Mouse (Mus musculus) limb, embryonic 10.5 days (tissue): ENCODE data around the gene Plekha6. TPM values are rescaled to one million over a fixed set of nuclear protein-coding genes. Genes with fewer than 3 reads are reported as not detected.

ENCODE experiments used
- DNase-seq: peaks from one replicate; pipeline ENCODE4 v3.0.0-alpha.2; 2017; ENCODE audit warnings: low spot score
- H3K27ac ChIP-seq: fragments of 300-500 bp; sonication (generic); 2 replicates; pipeline ENCODE4 v1.5.1; 2016; ENCODE audit warnings: mild to moderate bottlenecking
- H3K27me3 ChIP-seq: fragments of 300-500 bp; sonication (generic); 2 replicates; pipeline ENCODE4 v1.6.1; 2016; ENCODE audit warnings: low read depth, mild to moderate bottlenecking; ENCODE audit not compliant: poor library complexity, severe bottlenecking
- H3K36me3 ChIP-seq: fragments of 300-500 bp; sonication (generic); 2 replicates; pipeline ENCODE4 v1.6.1; 2016; ENCODE audit warnings: mild to moderate bottlenecking, moderate library complexity
- H3K4me1 ChIP-seq: fragments of 300-500 bp; sonication (generic); 2 replicates; pipeline ENCODE4 v1.6.1; 2016
- H3K4me3 ChIP-seq: fragments of 300-500 bp; sonication (generic); 2 replicates; pipeline ENCODE4 v1.5.1; 2016; ENCODE audit warnings: mild to moderate bottlenecking, moderate library complexity
- H3K9me3 ChIP-seq: fragments of 300-500 bp; sonication (generic); replicated peaks from 2 replicates; pipeline ENCODE4 v1.6.1; 2016; ENCODE audit warnings: mild to moderate bottlenecking
- WGBS: fragments of 180-500 bp; shearing (Covaris S2); methylation state at CpG from one replicate; pipeline ENCODE4 v1.1.7; 2016; 5-methylcytosine and 5-hydroxymethylcytosine counted together
- polyA plus RNA-seq: library from polyadenylated mRNA; unstranded; fragments of >200 nt; fragmentation: Nextera tagmentation; extraction: Ambion mirVana; gene quantifications from 2 replicates; pipeline ENCODE4 v1.2.1, GENCODE M21; 2016

The Plekha6 gene
- polyA plus RNA-seq, 1 experiment from 2014 or later = 1.4 TPM

- no peak overlapping the region for H3K4me3 ChIP-seq
- WGBS = 91% methylated on average over 4 of the region's 4 CpGs
- no peaks in the 10 kb centered on the region for H3K9me3 ChIP-seq
- no peaks in the 10 kb centered on the region for H3K4me1 ChIP-seq
- H3K36me3 ChIP-seq = no peaks in the 10 kb centered on the region
- no peak overlapping the region for H3K27ac ChIP-seq
- H3K27me3 ChIP-seq = 0 out of 2 replicates have a peak, but pooled peaks cover 5% of the 10 kb centered on the region
- no peak for DNase-seq
These were observed 123.0 kb downstream of the Plekha6 start for GRCm38 (mm10) chr1:133287051-133287450.

GRCm38 (mm10) chr1:133287880-133288279, 123.9 kb downstream of the Plekha6 start:
- no peaks in the 10 kb centered on the region for H3K4me1 ChIP-seq
- no peaks in the 10 kb centered on the region for H3K36me3 ChIP-seq
- no peaks in the 10 kb centered on the region for H3K9me3 ChIP-seq
- no peaks in the 10 kb centered on the region for H3K27me3 ChIP-seq
- WGBS = 91% methylated on average over 12 of the region's 12 CpGs
- no peak for DNase-seq
- no peak overlapping the region for H3K4me3 ChIP-seq
- no peak overlapping the region for H3K27ac ChIP-seq

- Histone ChIP-seq H3K4me1 (peaks cover 12% of the 10 kb centered on the region), H3K36me3 (no peaks in the 10 kb centered on the region), H3K4me3 (no peak overlapping the region), H3K27me3 (peaks cover 19% of the 10 kb centered on the region), H3K27ac (no peak overlapping the region), H3K9me3 (no peaks in the 10 kb centered on the region)
- 91% methylated on average over 6 of the region's 6 CpGs for WGBS
- DNase-seq = no peak
These were observed 127.9 kb downstream of the Plekha6 start for GRCm38 (mm10) chr1:133291888-133292287.

GRCm38 (mm10) chr1:133292608-133293007, 128.6 kb downstream of the Plekha6 start:
- H3K27ac ChIP-seq = no peak overlapping the region
- no peaks in the 10 kb centered on the region for H3K9me3 ChIP-seq
- no peaks in the 10 kb centered on the region for H3K36me3 ChIP-seq
- no peak overlapping the region for H3K4me3 ChIP-seq
- H3K4me1 ChIP-seq = peaks cover 12% of the 10 kb centered on the region
- no peak for DNase-seq
- peaks cover 24% of the 10 kb centered on the region for H3K27me3 ChIP-seq

DNA sequence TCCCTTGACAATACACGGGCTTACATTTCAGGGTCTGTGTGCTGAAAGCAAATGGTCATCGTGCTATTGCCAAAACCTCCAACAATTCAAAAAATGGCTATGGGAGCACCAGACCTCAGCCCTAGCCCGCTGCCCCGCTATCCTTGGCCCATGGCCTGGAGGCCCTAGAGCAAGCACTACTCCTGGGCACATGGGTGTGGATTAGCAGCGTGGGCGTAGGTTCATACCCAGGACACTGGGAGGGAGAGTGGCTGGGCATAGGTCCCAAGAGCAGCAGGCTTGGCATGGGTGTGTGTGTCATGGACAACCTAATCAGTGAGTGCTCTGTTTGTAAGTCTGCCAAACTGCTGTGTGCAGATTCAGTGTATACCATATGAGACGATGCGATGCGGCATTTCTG, 132.4 kb downstream of the Plekha6 start:
- H3K36me3 ChIP-seq = no peaks in the 10 kb centered on the region
- DNase-seq = no peak
- H3K4me3 ChIP-seq = no peak overlapping the region
- peaks cover 62% of the 10 kb centered on the region for H3K27me3 ChIP-seq
- H3K9me3 ChIP-seq = no peaks in the 10 kb centered on the region
- WGBS = 91% methylated on average over 9 of the region's 9 CpGs
- no peak overlapping the region for H3K27ac ChIP-seq
- H3K4me1 ChIP-seq = peaks cover 28% of the 10 kb centered on the region

DNA sequence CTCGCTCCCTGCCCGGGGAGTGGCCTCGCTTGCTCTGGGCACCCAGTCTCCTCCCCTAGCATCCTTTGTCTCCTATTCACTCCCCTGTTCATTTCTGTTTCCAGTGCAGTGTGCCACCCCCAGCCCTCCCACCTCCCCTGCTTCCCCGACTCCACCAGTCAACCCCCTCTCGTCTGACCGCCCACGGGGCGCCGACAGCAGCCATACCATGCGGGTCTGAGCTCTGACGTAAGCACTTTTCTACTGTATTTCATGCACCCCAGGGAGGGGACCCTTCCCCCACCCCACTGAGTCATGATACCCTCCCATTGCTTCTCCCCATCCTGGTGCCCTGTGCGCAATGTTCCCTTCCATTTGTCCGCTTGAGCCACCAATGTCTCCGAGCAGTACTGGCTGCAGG, 134.8 kb downstream of the Plekha6 start:
- Histone ChIP-seq H3K4me1 (peaks cover 28% of the 10 kb centered on the region), H3K27me3 (peaks cover 58% of the 10 kb centered on the region), H3K27ac (no peak overlapping the region), H3K9me3 (no peaks in the 10 kb centered on the region), H3K36me3 (no peaks in the 10 kb centered on the region), H3K4me3 (0 out of 2 replicates have a peak overlapping the region, but pooled peaks have one; percentile 17)
- DNase-seq = no peak
- WGBS = 32% methylated on average over 14 of the region's 14 CpGs

DNA sequence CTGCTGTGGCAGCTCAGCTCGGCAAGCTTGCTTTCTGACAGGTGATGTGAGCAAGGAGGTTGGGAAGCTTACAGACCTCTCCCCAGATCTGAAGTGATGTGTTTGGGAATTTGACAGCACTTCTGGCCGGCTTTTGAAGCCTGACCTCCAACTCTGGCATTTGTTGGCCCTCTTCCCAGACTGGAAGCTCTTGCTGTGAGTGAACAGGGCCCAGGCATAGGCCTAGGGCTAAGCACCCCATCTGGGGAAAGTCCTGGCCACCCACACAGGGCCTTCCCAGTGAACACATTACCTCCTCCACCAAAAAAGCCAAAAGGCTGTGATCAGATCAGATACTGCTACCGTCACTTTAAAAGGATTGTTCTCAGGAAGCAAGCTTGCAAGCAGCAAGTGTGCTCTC, 138.5 kb downstream of the Plekha6 start:
- Histone ChIP-seq H3K27ac (no peak overlapping the region), H3K4me1 (peaks cover 18% of the 10 kb centered on the region), H3K36me3 (no peaks in the 10 kb centered on the region), H3K4me3 (no peak overlapping the region), H3K9me3 (no peaks in the 10 kb centered on the region), H3K27me3 (peaks cover 37% of the 10 kb centered on the region)
- WGBS = 62% methylated on average over 3 of the region's 3 CpGs
- no peak for DNase-seq

DNA sequence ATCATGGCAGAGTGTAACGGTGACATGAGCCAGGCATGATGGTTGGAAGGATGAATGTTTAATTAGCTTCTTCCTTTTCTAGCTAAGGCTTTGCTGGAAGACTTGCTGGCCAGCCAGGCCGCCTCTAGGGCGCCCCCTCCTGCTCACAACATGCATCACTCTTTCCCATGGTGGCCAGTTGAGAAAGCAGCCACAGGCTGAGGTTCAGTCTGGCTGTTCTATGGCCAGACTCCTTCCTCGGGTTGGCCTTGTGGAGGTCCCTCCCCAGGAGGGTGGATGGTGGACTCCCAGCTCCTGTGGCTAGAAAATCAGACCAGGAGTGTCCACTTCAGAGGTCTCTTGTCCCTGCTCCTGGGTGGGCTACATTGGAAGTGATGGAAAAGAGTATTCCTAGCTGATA, 142.8 kb downstream of the Plekha6 start:
- Histone ChIP-seq H3K4me1 (peaks cover 6% of the 10 kb centered on the region), H3K27ac (no peak overlapping the region), H3K36me3 (no peaks in the 10 kb centered on the region), H3K9me3 (no peaks in the 10 kb centered on the region), H3K4me3 (no peak overlapping the region), H3K27me3 (peaks cover 14% of the 10 kb centered on the region)
- 13% methylated on average over 4 of the region's 4 CpGs for WGBS
- DNase-seq = peak; percentile 79

GRCm38 (mm10) chr1:133307318-133307717, 143.3 kb downstream of the Plekha6 start:
- H3K9me3 ChIP-seq = no peaks in the 10 kb centered on the region
- H3K27me3 ChIP-seq = peaks cover 14% of the 10 kb centered on the region
- peaks cover 7% of the 10 kb centered on the region for H3K4me1 ChIP-seq
- H3K27ac ChIP-seq = no peak overlapping the region
- DNase-seq = peak; percentile 52
- 22% methylated on average over 6 of the region's 6 CpGs for WGBS
- H3K4me3 ChIP-seq = no peak overlapping the region
- no peaks in the 10 kb centered on the region for H3K36me3 ChIP-seq

DNA sequence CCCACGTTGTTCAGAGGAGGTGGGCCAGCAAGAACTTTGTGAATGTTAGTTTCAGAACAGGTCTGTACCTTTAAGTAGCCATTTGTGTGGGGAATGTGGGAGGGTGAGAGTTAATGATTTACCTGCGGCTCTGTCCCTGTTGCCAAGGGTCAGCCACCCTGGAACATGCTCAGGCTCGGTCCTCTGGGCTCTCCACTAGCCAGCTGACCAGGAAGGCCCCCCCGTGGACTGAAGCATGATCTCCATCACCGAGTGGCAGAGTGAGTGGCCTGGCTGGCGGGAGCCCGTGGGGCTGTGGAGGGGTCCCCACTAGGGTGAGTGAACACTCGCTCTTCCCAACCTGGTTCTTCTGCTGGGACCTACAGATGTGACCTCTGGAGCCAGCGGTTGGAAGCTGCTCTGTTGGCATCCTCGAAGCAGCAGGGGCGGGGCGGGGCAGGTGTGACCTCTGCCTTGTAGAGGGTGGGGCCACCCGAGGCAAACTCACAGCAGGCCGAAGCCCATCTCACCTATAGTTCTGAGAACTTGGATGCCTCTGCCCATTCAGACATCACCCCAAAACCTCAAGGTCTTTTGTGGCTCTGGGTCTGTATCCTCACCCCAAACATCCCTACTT, 145.8 kb downstream of the Plekha6 start, which contains the start of gene Golt1a:
Golt1a (plus strand) TSS at position 149 of the 616 bp plus-strand sequence.
- 56% methylated on average over 14 of the region's 14 CpGs for WGBS
- H3K27ac ChIP-seq = no peak within 1 kb of the TSS
- no peaks in the 10 kb centered on the region for H3K36me3 ChIP-seq
- H3K4me1 ChIP-seq = peaks cover 12% of the 10 kb centered on the region
- no peak for DNase-seq
- no peak within 1 kb of the TSS for H3K4me3 ChIP-seq
- peaks cover 14% of the 10 kb centered on the region for H3K27me3 ChIP-seq
- H3K9me3 ChIP-seq = no peaks in the 10 kb centered on the region

DNA sequence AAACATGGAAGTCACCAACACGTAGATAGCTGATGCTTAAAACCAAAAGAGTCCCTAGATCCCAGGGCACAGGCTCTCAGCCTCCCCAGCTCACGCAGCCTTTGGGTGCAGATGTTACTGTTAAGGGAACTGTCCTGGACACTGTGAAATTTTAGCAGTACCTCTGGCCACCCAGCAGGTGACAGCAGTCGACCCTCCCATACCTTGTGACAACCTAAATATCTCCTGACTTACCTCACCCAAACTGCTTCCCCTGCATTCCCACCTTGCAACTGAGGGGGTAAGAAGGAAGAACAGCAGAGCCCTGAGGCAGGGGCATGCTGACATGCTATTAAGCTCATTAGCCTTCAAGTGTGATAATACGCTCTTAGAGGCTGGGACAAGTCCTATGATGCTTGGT, 147.2 kb downstream of the Plekha6 start:
- Histone ChIP-seq H3K9me3 (no peaks in the 10 kb centered on the region), H3K27me3 (peaks cover 14% of the 10 kb centered on the region), H3K4me1 (peaks cover 12% of the 10 kb centered on the region), H3K27ac (no peak overlapping the region), H3K4me3 (no peak overlapping the region), H3K36me3 (no peaks in the 10 kb centered on the region)
- DNase-seq = no peak
- 58% methylated on average over 4 of the region's 4 CpGs for WGBS

- Histone ChIP-seq H3K27ac (0 out of 2 replicates have a peak overlapping the region, but pooled peaks have one; percentile 0), H3K4me3 (no peak overlapping the region), H3K9me3 (no peaks in the 10 kb centered on the region), H3K27me3 (peaks cover 14% of the 10 kb centered on the region), H3K4me1 (peaks cover 10% of the 10 kb centered on the region), H3K36me3 (no peaks in the 10 kb centered on the region)
- 50% methylated on average over 10 of the region's 10 CpGs for WGBS
- DNase-seq = no peak
These were observed 147.9 kb downstream of the Plekha6 start for GRCm38 (mm10) chr1:133311946-133312345.

- no peak overlapping the region for H3K27ac ChIP-seq
- peaks cover 9% of the 10 kb centered on the region; the same call in 1 of the 2 replicates for H3K4me1 ChIP-seq
- H3K9me3 ChIP-seq = no peaks in the 10 kb centered on the region
- H3K36me3 ChIP-seq = no peaks in the 10 kb centered on the region
- no peak overlapping the region for H3K4me3 ChIP-seq
- WGBS = 26% methylated on average over 8 of the region's 8 CpGs
- peak; percentile 70 for DNase-seq
- peaks cover 14% of the 10 kb centered on the region for H3K27me3 ChIP-seq
These were observed 150.4 kb downstream of the Plekha6 start for GRCm38 (mm10) chr1:133314364-133314763.

DNA sequence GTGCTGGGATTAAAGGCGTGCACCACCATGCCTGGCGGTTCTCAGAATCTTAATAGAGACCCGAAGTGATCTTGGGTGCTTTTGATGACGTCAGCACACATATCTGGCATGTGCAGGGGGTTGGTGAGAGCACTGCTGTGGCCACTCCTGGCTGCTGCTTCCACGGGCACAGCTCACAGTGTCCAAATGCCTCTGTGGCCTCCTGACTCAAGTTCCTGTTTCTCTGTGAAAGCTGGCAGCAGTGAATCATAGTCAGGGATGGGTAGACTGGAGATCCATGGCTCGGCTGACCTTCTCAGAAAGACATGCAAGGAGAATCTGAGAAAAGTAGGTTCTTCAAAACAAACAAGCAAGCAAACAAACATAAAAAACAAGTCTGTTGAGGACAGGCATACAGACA, 151.8 kb downstream of the Plekha6 start:
- 84% methylated on average over 6 of the region's 6 CpGs for WGBS
- H3K36me3 ChIP-seq = no peaks in the 10 kb centered on the region
- DNase-seq = no peak
- H3K4me1 ChIP-seq = 0 out of 2 replicates have a peak, but pooled peaks cover 6% of the 10 kb centered on the region
- no peak overlapping the region for H3K4me3 ChIP-seq
- no peak overlapping the region for H3K27ac ChIP-seq
- peaks cover 11% of the 10 kb centered on the region for H3K27me3 ChIP-seq
- no peaks in the 10 kb centered on the region for H3K9me3 ChIP-seq
